Mouse (Mus musculus) frontal cortex, postnatal 25 days (tissue): Measurements from ENCODE around the gene Mgat1.
"Not testable (repeated sequence)": the region's sequence is repeated elsewhere in the genome, so short reads cannot be mapped to it uniquely, and the experiment has no call there.

Experiments used
- DNase-seq, 2 experiments: peaks; one replicate each; pipeline ENCODE4 v3.0.0; 2022; ENCODE audit warnings: low spot score in 2 of 2

Mgat1 gene

DNA sequence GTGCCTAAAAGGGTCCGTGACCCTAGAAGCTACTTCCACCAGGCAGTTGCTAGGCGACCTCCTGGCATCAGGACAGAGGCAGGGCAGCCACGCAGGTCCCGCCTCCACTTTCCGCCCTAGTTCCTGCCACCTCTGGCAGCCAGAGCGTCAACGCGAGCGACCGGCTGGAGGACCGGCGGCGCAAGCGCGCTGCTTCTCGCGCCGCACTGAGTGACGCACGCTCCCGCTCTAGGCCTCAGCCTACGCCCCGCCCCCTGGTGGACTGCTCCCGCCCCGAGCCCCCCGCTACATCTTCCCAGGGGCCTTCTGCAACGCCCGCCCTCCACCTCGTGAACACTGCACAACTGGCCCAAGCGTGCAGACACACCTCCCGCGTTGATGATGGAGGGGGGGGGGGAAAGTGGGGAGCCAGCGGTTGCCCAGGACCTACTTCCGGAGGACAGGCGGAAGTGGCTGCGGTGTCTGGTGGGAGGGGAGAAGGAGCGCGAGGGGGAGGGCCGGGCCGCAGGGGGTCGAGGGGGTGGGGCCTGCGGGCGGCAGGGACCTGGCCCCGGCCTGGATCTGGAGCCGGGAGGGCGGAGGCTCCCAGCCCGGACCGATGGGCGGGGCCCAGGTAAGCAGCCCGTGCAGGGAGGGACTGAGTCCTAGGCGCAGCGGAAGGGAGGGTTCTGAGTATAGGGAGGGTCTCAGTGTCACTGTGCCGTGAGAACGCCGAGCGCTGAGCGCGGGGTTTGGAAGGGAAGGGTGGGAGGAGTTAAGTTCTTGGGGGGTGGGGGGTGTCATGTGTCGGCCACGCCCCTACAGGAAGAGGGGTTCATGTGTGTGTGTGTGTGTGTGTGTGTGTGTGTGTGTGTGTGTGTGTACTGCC, at the start of gene Mgat1:
Mgat1 (plus strand) TSS at position 465 of the 868 bp plus-strand sequence.
- peak; percentile 71 to 83 for DNase-seq

- DNase-seq, result not testable (repeated sequence)
Observed at GRCm38 (mm10) chr11:49194771-49195170, 49.2 kb upstream of the Mgat1 start.

DNA sequence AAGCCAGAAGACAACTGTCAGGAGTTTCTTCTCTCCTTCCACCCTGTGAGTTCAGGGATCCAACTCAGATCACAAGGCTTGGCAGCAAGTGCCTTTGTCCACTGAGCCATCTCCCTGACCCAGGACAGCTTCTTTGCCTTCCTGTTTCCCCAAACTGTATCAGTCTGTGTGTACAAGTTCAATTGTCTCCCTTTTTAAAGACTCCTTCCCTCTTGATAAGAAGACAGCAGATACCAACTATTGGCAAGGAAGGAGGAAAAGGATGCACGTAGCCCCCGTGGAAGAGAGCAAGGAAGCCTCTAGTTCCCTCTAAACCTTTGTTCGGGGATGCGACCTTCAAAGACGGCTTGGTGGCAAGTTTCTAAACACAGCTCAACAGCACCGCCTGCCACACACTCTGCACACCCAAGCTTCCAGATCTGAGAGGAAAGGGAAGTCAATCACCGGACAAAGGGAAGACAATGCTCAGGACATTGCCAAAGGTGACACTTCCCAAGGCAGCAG, 48.1 kb upstream of the Mgat1 start:
- DNase-seq, result no peak

GRCm38 (mm10) chr11:49200666-49201065, 43.3 kb upstream of the Mgat1 start:
- DNase-seq, result no peak

DNA sequence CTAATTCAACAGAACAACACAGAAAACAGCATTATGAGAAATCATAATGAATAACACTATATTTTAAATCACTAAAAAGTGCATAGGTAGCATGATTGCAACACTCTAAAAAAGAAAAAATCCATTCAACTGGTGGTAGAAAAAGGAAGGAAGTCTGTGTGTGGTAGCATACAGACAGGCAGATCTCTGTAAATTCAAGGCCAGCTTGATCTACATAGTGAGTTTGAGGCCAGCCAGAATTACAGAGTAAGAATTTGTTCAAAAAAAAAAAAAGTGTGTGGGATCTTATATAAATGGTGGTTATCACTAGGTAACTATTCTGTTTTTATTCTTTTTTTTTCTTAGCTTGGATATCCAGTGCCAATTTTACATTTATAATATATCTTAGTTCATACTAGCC, 42.8 kb upstream of the Mgat1 start:
- no peak for DNase-seq

GRCm38 (mm10) chr11:49202071-49202470, 41.9 kb upstream of the Mgat1 start:
- DNase-seq, result no peak

- DNase-seq, result peak in 1 of 2 experiments; percentile 12
Observed at GRCm38 (mm10) chr11:49202523-49203061, 41.4 kb upstream of the Mgat1 start.

GRCm38 (mm10) chr11:49203129-49203768, 40.7 kb upstream of the Mgat1 start, which contains the start of gene Zfp62:
Zfp62 (plus strand) TSS chr11:49203292.
- DNase-seq, result peak; percentile 89 to 91

GRCm38 (mm10) chr11:49203771-49204497, 40.1 kb upstream of the Mgat1 start:
- no peak for DNase-seq

DNA sequence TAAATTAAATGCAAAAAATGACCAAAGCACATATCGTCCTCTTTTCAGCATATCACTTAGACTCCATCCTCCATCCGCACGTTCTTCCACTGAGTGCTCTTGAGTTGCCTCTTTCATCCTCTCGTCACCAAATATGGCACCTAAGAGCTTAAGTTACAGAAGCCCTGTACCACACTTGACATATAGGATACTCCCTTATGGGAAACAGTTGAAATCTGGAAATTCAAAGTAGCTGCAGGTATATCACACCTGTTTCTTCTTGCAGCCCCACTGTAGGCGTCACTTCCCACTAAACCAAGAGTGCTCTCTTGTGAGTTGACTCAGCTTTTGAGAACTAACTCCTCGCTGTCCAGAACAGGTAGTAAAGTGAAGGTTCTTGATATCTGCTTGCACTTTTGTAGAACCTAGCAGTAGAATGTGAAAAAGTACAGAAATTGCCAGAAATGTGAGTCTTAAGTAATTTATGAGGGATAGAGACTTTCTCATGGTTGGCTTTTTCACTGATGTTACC, 38.9 kb upstream of the Mgat1 start:
- DNase-seq, result no peak

DNA sequence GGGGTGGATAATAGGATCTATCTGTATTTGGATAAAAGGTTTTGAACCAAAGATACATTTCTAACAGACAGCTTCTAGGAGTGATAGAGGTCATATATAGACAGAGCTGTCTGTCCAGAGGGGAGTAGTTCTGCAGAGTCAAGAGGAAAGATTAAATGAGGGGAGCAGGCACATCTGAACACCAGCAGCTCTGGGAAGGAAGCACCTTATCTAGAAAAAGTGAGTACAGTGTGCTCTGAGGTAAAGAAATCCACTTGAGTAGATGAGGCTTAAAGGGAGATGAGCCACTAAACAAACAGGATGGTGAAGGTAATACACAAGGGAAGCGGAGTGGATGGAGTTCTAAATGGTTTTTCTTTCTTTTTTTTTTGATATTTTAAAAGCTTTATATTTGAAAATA, 36.5 kb upstream of the Mgat1 start:
- DNase-seq, result no peak

- DNase-seq, result no peak
Observed at GRCm38 (mm10) chr11:49212577-49212976, 31.4 kb upstream of the Mgat1 start.

GRCm38 (mm10) chr11:49213505-49213904, 30.5 kb upstream of the Mgat1 start:
- no peak for DNase-seq

GRCm38 (mm10) chr11:49219271-49219670, 24.7 kb upstream of the Mgat1 start:
- DNase-seq, result no peak

GRCm38 (mm10) chr11:49224455-49224854, 19.5 kb upstream of the Mgat1 start:
- DNase-seq, result no peak

GRCm38 (mm10) chr11:49232781-49233180, 11.2 kb upstream of the Mgat1 start:
- DNase-seq, result no peak

GRCm38 (mm10) chr11:49235459-49236207, 8.4 kb upstream of the Mgat1 start:
- DNase-seq, result no peak

DNA sequence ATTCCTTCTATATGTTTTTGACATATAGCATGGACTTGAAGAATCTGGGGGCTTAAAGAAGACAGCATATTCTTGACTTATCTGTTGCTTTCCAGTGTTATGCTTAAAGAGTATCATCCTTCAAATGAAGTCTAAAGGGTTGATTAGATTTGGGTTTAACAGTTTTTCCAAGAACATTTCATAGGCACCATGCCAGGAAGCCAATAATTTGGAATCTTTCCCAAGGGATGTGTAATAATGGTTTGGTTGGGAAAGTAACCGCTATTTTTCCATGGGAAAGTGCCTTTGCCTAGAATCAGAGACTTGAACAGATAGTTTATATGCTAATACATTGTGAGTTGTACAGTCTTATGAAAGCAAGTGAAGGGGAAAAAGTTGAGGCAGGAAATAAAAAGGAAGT, 7.1 kb upstream of the Mgat1 start:
- no peak for DNase-seq

DNA sequence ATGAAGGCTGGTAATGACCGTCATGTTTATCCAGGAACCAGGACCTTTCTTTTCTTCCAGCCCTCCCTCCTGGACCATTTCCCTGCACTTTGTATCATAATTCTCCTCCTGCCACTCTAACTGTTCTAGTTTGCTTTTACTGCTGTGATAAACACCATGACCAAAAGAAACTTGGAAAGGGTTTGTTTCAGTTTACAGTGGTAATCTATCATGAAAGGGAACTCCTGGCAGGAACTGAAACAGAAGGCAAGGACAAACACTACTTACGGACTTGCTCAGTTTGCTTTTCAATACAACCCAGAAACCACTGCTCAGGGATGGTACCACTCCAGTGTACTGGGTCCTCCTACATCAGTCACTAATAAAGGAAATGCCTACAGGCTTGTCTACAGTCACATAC, 6.5 kb upstream of the Mgat1 start:
- no peak for DNase-seq

- no peak for DNase-seq
Observed at GRCm38 (mm10) chr11:49240310-49240709, 3.7 kb upstream of the Mgat1 start.

GRCm38 (mm10) chr11:49240874-49241273, 3.1 kb upstream of the Mgat1 start:
- no peak for DNase-seq
